Mouse (Mus musculus): ENCODE results near the gene Fgd5.
A peak's percentile ranks its signal among the peaks of the same experiment; 100 is the strongest.

The Fgd5 gene

GRCm38 (mm10) chr6:92012413-92012812 is 33.7 kb downstream of the Fgd5 start:
- no peak for DNase-seq

- no peak for DNase-seq
These were observed 34.4 kb downstream of the Fgd5 start for GRCm38 (mm10) chr6:92013035-92013434.

- no peak for DNase-seq
These were observed 34.9 kb downstream of the Fgd5 start for GRCm38 (mm10) chr6:92013620-92014019.

- DNase-seq: peak; percentile 74
These were observed 36.3 kb downstream of the Fgd5 start for GRCm38 (mm10) chr6:92014936-92015335.

- no peak for DNase-seq
These were observed 37.2 kb downstream of the Fgd5 start for GRCm38 (mm10) chr6:92015848-92016247.

GRCm38 (mm10) chr6:92016738-92017137 is 38.1 kb downstream of the Fgd5 start:
- no peak for DNase-seq

GRCm38 (mm10) chr6:92018421-92018820 is 39.7 kb downstream of the Fgd5 start:
- DNase-seq: peak; percentile 46

GRCm38 (mm10) chr6:92021061-92021460 is 42.4 kb downstream of the Fgd5 start:
- no peak for DNase-seq

- DNase-seq: no peak
These were observed 42.8 kb downstream of the Fgd5 start for GRCm38 (mm10) chr6:92021506-92021905.

- no peak for DNase-seq
These were observed 46.6 kb downstream of the Fgd5 start for GRCm38 (mm10) chr6:92025252-92025651.

GRCm38 (mm10) chr6:92027379-92027778 is 48.7 kb downstream of the Fgd5 start:
- DNase-seq: no peak

GRCm38 (mm10) chr6:92030646-92031045 is 52.0 kb downstream of the Fgd5 start:
- peak; percentile 24 for DNase-seq

- peak; percentile 62 for DNase-seq
These were observed 56.0 kb downstream of the Fgd5 start for GRCm38 (mm10) chr6:92034713-92035112.

GRCm38 (mm10) chr6:92036372-92036771 is 57.7 kb downstream of the Fgd5 start:
- DNase-seq: peak; percentile 45

- peak; percentile 16 for DNase-seq
These were observed 59.5 kb downstream of the Fgd5 start for GRCm38 (mm10) chr6:92038158-92038557.

GRCm38 (mm10) chr6:92041271-92041670 is 62.6 kb downstream of the Fgd5 start:
- peak; percentile 73 for DNase-seq

GRCm38 (mm10) chr6:92042055-92042454 is 63.4 kb downstream of the Fgd5 start:
- DNase-seq: peak; percentile 50

GRCm38 (mm10) chr6:92042850-92043249 is 64.2 kb downstream of the Fgd5 start:
- DNase-seq: no peak

GRCm38 (mm10) chr6:92057768-92058167 is 79.1 kb downstream of the Fgd5 start:
- DNase-seq: no peak

- DNase-seq: no peak
These were observed 83.0 kb downstream of the Fgd5 start for GRCm38 (mm10) chr6:92061725-92062124.

- DNase-seq: peak; percentile 43
These were observed 84.8 kb downstream of the Fgd5 start for GRCm38 (mm10) chr6:92063452-92063851.

GRCm38 (mm10) chr6:92064101-92064500 is 85.4 kb downstream of the Fgd5 start:
- DNase-seq: no peak

GRCm38 (mm10) chr6:92065721-92066496 is 87.2 kb downstream of the Fgd5 start:
- DNase-seq: peak; percentile 42

- peak; percentile 72 for DNase-seq
These were observed 88.6 kb downstream of the Fgd5 start for GRCm38 (mm10) chr6:92067146-92067790.

All from kidney, adult 9 months (tissue).